Mouse (Mus musculus) kidney, adult 2 months (tissue): Measurements from ENCODE around the gene Lamb1.

ENCODE experiments used
- CTCF ChIP-seq: fragments of 200-500 bp; conservative IDR thresholded peaks from 2 replicates; pipeline ENCODE4 v1.5.1; 2011; ENCODE audit warnings: low read depth, mild to moderate bottlenecking, control low read depth, low read length, moderate library complexity, mixed read lengths; ENCODE audit not compliant: insufficient read depth, insufficient read length
- POLR2A ChIP-seq: fragments of 200-500 bp; IDR thresholded peaks from one replicate; pipeline ENCODE4 v1.6.1; 2011; ENCODE audit warnings: low read depth, low read length, control low read depth

GRCm38 (mm10) chr12:31366428-31366827 is 101.4 kb downstream of the Lamb1 start:
- TF ChIP-seq CTCF, result no peak
- no peak for TF ChIP-seq POLR2A
